Mouse (Mus musculus) bone marrow, adult 2 months (tissue): Measurements from ENCODE around the gene Tubgcp6. TPM values are rescaled to one million over a fixed set of nuclear protein-coding genes. Genes with fewer than 3 reads are reported as not detected.

ENCODE experiments used
- H3K27ac ChIP-seq: fragments of 200-500 bp; 2 replicates; pipeline ENCODE4 v1.5.1; 2012; ENCODE audit warnings: low read depth, mild to moderate bottlenecking, control low read depth, inconsistent platforms, low read length; ENCODE audit not compliant: control insufficient read depth, poor library complexity, insufficient read depth
- H3K4me1 ChIP-seq: fragments of 200-500 bp; 2 replicates; pipeline ENCODE4 v1.6.1; 2011; ENCODE audit warnings: low read length; ENCODE audit not compliant: control insufficient read depth, insufficient read depth
- H3K4me3 ChIP-seq: fragments of 200-500 bp; replicated peaks from 2 replicates; pipeline ENCODE3; 2011; ENCODE audit warnings: mild to moderate bottlenecking, low read depth, low read length, control low read depth; ENCODE audit not compliant: control insufficient read depth
- CTCF ChIP-seq: fragments of 200-500 bp; IDR thresholded peaks from 2 replicates; pipeline ENCODE4 v1.5.1; 2011; ENCODE audit warnings: low read length, control low read depth; ENCODE audit not compliant: control insufficient read depth, insufficient read depth
- POLR2A ChIP-seq: fragments of 200-500 bp; IDR thresholded peaks from 2 replicates; pipeline ENCODE4 v1.6.1; 2011; ENCODE audit warnings: low read depth, mild to moderate bottlenecking, control low read depth, low read length, borderline replicate concordance; ENCODE audit not compliant: control insufficient read depth
- WGBS: fragments of 180-500 bp; shearing (Covaris S2); methylation state at CpG from one replicate; pipeline ENCODE4 v1.1.7; 2018; 5-methylcytosine and 5-hydroxymethylcytosine counted together
- polyA plus RNA-seq: library from polyadenylated mRNA; stranded (reverse); fragments of >200 nt; gene quantifications from 2 replicates; pipeline ENCODE4 v1.2.4, GENCODE M21; 2011; ENCODE audit warnings: low replicate concordance; ENCODE audit not compliant: missing spikeins, insufficient read depth, insufficient read length

Tubgcp6 gene
- polyA plus RNA-seq, 1 experiment = 31.9 TPM

DNA sequence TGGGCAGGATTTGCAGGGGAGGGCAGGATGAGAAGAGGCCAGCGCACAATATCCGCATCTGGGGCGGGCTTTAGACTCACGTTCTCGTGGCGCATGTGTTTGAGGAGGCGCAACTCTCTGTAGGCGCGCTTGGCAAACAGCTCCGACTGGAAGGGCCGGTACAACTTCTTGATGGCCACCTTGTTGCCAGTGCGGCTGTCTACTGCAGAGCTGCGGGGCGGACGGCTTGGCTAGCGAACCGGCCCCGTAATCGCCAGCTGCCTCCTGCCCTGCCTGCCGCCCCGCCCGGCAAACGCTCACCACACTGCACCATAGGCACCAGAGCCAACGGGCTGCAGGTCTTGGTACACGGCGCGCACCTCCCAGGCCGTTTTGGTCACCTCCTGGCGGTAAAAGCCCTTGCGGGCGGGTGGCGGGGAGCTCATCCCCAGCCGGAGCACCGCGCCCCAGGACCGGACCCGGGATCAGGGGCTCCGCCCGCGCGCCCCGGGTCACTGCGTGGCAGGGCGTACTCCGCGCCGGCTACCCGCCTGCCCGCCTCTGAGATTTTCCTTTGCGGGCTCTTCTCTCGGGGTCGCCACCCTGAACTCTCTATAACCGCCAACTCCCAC is 17.2 kb upstream of the Tubgcp6 start:
- H3K27ac ChIP-seq = no peak overlapping the region; the same call in 1 of the 2 replicates
- peak overlapping the region; percentile 6 for H3K4me3 ChIP-seq
- 0 out of 2 replicates have a peak, but pooled peaks cover 1% of the 10 kb centered on the region for H3K4me1 ChIP-seq
- under 1% methylated on average over 53 of the region's 53 CpGs for WGBS
- TF ChIP-seq POLR2A = no peak
- TF ChIP-seq CTCF = no peak

- WGBS = 86% methylated on average over 6 of the region's 6 CpGs
- Histone ChIP-seq H3K27ac (no peak overlapping the region), H3K4me3 (no peak overlapping the region), H3K4me1 (no peaks in the 10 kb centered on the region)
- TF ChIP-seq POLR2A = no peak
- no peak for TF ChIP-seq CTCF
Observed at GRCm38 (mm10) chr15:89138531-89138930, 15.6 kb upstream of the Tubgcp6 start.

GRCm38 (mm10) chr15:89138046-89138405 is 15.1 kb upstream of the Tubgcp6 start:
- WGBS = 83% methylated on average over 7 of the region's 7 CpGs
- Histone ChIP-seq H3K27ac (no peak overlapping the region), H3K4me1 (no peaks in the 10 kb centered on the region), H3K4me3 (no peak overlapping the region)
- TF ChIP-seq CTCF = no peak
- no peak for TF ChIP-seq POLR2A

- Histone ChIP-seq H3K27ac (no peak overlapping the region), H3K4me1 (no peaks in the 10 kb centered on the region; the same call in 1 of the 2 replicates), H3K4me3 (no peak overlapping the region)
- 78% methylated on average over 11 of the region's 11 CpGs for WGBS
- no peak for TF ChIP-seq POLR2A
Observed at GRCm38 (mm10) chr15:89137378-89138045, 14.6 kb upstream of the Tubgcp6 start.

DNA sequence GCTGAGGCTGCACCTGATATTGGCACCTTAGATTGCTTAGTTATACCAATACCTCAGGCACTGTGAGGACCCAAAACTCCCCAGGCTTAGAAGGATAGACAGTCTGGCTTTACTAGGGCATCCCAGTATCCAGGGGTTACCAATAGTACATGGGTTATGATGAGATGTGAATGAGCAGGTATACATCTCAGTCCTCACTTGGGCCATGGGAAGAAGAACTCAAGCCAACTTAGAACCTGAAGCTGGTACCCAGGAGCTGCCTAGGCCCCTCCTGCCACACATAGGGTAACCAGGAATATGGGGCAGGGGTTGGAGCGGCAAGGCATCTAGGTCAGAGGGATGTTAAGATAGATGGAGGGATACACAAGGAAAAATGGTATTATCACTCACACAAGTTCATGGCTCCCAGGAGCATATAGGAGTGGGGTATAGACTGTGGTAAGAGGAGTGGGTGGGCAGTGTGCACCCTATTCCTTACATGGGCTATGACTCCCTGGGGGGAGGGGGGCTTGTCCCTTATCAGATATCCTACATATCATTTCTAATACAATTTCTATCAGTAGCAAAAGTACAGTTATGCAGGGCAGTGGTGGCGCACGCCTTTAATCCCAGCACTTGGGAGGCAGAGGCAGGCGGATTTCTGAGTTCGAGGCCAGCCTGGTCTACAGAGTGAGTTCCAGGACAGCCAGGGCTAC is 13.7 kb upstream of the Tubgcp6 start:
- WGBS = 87% methylated on average over 5 of the region's 5 CpGs
- H3K27ac ChIP-seq = no peak overlapping the region
- no peak overlapping the region for H3K4me3 ChIP-seq

DNA sequence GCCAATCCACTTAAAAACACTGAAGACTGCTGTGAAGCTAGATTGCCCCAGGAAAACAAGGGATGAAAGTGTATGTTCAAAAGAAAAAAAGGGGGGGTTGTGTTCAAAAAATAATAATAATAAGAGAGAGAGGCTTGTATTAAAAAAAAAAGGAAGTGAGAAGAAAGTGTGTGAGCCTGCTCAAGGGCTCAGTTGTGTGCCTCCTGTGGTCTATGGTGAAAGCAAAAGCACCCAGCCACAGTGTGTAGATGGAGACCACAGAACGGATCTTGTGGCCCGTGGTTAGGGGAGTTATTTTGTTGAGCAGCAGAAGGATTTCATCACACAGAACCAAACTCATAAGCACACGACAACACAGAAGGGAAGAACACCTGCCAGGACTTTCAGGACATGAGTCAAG is 8.4 kb upstream of the Tubgcp6 start:
- H3K27ac ChIP-seq = peak overlapping the region; percentile 34
- H3K4me1 ChIP-seq = peaks cover 23% of the 10 kb centered on the region
- TF ChIP-seq CTCF (no peak), POLR2A (no peak)
- H3K4me3 ChIP-seq = no peak overlapping the region
- 0% methylated on average over 3 of the region's 3 CpGs for WGBS

More for the DNA sequence above, 13.7 kb upstream of the Tubgcp6 start:
- TF ChIP-seq POLR2A = no peak
- no peak for TF ChIP-seq CTCF
- peaks cover 5% of the 10 kb centered on the region for H3K4me1 ChIP-seq

- TF ChIP-seq CTCF (no peak), POLR2A (no peak)
- H3K4me3 ChIP-seq = no peak overlapping the region
- H3K4me1 ChIP-seq = peaks cover 23% of the 10 kb centered on the region
- no peak overlapping the region for H3K27ac ChIP-seq
Observed at GRCm38 (mm10) chr15:89130245-89130644, 7.3 kb upstream of the Tubgcp6 start.

- WGBS = 3% methylated on average over 36 of the region's 36 CpGs
- Histone ChIP-seq H3K27ac (peak within 1 kb of the TSS; percentile 93), H3K4me1 (peaks cover 23% of the 10 kb centered on the region), H3K4me3 (peak within 1 kb of the TSS; percentile 93)
- TF ChIP-seq CTCF = peak; percentile 96
- TF ChIP-seq POLR2A = peak; percentile 48; the same call in 1 of the 2 replicates
Observed at GRCm38 (mm10) chr15:89128382-89129350, 5.8 kb upstream of the Tubgcp6 start, which contains the start of gene Hdac10. Gene Hdac10, minus strand, starts transcription at chr15:89128700.
